Mouse (Mus musculus) spleen, postnatal 4 days (tissue): ENCODE data around the gene Scaf8.
"Not testable (repeated sequence)": the region's sequence is repeated elsewhere in the genome, so short reads cannot be mapped to it uniquely, and the experiment has no call there.

ENCODE experiments used
- DNase-seq, 2 experiments: peaks; one replicate each; pipeline ENCODE4 v3.0.0; 2022; ENCODE audit warnings: low spot score in 2 of 2

Scaf8 gene

DNA sequence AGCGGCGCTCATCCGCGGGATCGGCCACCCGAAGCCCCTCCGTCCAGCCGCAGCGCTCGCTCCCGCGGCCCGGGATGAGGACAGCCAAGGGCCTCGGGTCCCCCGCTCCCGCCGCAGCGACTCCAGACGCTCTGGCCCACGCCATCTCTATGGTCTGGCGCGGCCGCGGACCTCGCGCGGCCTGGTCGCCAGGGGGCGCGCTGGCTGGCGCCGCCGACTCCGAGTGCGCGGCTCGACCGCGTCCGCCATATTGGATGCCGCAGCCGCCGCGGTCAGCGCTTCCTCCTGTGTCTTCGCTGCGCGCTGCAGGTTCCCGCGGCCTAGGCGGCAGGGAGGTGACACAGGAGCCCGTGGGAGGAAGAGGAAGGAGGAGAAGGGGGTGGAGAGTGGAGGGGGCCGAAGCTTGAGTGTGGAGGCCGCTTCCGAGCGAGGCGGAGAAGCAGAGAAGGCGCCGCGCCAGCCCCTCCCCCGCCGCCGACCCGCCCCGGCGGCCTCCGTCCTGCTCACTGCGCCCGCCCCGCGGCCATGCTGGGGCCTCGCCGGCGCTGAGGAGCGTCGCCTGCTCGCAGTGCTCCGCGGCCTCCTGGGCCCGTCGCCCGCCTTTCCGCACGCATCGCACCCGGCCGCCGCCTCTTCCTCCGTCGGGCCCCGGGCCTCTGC is at the start of gene Scaf8:
Gene Scaf8, plus strand, starts transcription at position 253 of the 660 bp plus-strand sequence.
- DNase-seq: peak; percentile 91 to 98

DNA sequence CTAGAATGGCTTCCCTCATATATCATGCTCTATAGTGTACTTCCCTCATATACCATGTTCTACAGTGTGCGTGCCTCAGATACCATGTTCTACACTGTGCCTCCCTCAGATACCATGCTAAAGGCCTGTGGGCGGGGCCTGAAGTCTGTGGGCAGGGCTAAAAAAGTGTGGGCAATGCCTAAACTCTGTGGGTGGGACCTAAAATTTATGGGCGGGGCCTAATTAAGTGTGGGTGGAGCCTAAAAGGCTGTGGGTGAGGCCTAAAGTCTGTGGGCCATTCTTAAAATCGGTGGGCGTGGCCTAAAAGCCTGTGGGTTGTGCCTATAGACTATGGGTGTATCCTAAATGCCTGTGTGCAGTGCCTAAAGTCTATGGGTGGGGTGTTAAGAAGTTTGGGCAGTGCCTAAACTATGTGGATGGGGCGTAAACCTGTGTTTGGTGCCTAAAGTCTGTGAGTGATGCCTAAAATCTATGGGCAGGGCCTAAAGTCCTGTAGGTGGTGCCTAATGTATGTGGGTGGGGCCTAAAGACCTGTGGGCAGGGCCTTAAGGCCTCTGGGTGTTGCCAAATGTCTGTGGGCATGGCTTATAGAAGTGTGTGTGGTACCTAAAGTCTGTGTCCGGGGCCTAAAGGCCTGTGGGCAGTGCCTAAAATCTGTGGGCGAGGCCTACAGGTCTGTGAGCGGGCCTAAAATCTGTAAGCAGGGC is 39.5 kb upstream of the Scaf8 start:
- no peak for DNase-seq

DNA sequence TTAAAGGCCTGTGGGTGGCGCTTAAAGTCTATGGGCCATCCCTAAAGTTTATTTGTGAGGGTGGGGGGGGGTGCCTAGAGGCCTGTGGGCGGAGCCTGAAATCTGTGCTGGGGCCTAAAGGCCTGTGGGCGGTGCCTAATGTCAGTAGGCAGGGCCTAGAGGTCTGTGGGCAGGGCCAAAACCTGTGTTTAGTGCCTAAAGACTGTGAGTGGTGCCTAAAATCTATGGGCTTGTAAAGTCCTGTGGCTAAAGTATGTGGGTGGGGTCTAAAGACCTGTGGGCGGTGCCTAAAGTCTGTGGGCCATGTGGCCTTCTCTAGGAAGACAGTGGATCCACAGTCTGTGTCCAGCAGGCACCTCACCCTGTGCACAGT is 38.9 kb upstream of the Scaf8 start:
- no peak for DNase-seq

DNA sequence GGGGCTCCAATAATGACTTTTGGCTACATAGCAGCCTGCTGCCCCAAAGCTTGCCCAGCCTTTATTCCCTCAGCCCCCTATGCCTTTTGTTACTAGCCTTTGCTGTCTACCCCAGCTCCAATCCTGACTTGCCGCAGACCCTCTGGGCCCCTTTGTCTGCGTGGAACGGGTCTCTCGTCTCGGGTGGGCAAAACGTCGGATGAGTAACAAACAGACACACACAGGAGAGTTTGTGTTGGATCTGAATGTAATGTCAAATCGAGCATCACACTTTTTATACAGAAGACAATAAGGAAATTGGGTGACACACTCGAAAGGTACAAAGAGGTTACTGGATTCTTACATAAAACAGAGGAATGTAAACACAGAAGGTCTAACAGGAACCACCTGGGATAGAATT is 36.8 kb upstream of the Scaf8 start:
- DNase-seq: not testable (repeated sequence)

DNA sequence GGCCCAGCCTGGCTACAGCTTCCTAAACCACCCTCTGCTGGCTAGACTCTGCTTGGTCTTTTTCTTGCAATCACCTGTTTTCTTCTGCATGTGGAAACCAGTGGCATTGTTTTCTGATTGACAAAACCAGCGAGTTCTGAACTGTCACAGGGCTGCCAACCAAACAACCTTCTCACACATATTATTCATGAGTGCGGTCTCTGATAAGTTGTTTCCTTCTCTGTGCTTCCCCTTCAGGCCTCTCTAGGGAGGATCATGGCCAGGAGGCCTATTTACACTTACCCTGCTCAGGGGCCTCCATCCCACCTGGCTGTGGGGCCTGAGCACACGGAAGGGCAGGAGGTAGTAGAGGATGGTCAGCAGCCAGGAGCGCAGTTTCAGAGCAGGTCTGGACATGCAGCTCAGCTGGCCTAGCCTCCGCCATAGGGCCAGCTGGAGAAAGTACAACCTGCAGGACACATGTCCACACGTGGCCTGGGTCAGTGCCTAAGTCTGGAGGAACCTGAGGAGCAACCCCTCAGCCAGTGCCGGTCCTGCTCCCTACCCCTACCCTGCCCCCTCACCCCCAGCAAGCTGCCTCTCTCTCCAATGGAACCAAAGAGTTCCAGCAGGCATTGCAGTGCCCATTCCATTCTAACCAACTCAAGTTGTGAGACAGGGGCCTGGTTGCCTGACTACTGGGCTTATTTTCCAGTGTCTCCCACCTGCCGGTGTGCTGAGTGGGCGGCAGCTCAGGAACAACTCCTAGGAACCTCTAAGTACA is 34.0 kb upstream of the Scaf8 start:
- DNase-seq: not testable (repeated sequence)

DNA sequence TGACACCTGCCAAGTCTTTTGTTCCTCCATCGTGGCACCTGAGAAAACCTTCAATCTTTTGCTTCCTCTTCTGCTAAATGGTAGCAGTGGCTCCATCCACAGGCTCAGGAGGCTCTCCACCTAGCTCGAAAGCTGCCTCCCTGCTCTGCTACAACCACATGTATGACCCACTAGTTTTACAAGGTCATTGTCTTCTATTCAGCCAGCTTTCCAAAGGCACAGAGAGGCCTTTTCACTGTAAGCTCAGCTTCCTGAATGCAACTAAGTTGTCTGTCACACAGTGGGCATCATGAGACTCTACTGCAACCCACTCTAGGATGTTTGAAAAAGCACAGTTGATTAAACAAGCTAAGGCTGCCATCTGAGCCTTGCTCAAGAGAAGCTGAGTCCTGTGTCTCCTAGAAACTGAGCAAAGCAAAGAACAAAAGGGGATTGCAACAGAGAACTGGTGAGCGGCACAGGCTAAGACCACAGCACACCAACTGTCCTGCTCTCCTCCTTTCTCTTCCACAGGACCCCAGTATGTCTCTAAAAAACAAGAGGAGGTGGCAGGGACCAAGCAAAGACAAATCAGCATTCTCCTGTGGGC is 33.2 kb upstream of the Scaf8 start:
- DNase-seq: peak; percentile 56 to 89

DNA sequence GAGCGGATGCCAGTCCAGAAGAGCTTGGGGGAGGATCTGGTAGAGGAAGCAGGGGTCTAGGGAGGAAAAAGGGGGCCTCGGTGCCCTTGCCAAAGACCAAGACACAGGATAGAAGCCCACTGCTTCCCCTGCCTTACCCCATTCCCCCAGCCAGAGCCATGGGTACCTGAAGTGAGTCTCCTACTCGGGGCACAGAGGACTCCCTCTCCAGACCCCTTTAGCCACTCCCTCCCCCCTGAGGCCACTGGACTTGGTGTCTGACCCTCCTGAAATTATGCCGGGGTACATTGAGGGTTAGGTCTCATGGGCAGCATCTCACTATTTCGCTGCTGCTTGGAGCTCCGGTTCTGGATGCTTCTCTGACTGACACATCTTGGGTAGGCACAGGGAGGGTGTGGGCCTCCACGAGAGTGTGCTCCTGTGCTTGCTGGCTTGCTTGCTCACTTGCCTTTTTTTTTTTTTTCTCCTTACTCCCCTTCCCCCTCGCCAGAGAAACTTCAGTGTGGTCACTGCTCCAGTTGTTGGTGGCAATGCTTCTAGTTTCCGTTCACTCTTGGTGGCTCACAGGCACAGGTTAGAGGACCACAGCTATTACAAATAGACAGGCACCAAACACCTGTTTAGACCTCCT is 32.5 kb upstream of the Scaf8 start:
- peak; percentile 50 to 79 for DNase-seq

DNA sequence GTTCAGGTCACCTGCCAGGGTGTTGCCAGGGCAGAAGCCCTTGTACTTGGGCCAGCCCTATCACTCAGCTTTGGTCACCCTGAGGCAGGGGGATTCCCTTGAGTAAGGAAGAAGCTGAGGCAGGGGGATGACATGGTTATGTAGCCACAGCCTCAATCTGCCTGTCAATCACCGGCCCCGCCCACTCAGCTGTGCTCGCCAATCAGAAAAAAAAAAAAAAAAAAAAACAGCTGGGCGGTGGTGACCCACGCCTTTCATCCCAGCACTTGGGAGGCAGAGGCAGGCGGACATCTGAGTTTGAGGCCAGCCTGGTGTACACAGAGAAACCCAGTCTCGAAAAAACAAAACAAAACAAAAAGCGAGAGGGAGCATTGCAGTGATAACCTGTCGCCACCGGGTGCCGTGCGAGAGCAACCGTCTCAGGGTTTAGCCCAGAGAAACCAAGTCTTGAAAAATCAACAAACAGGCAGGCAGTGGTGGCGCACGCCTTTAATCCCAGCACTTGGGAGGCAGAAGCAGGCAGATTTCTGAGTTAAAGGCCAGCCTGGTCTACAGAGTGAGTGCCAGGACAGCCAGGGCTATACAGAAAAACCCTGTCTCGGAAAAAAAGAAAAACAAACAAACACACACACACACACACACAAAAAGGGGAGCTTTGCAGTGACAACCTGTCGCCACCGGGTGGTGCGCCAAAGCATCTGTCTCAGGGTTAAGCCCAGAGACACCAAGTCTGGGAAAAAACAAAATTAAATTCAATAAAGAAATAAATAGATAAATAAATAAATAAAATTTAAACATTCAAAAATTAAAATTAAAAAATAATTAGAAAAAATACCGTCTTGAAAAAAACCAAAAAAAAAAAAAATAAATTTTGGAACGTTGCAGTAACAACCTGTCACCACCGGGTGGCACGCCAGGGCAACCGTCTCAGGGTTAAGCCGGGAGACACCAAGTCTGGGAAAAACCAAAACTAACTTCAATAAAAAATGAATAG is 31.7 kb upstream of the Scaf8 start:
- DNase-seq: peak; percentile 60 to 80

DNA sequence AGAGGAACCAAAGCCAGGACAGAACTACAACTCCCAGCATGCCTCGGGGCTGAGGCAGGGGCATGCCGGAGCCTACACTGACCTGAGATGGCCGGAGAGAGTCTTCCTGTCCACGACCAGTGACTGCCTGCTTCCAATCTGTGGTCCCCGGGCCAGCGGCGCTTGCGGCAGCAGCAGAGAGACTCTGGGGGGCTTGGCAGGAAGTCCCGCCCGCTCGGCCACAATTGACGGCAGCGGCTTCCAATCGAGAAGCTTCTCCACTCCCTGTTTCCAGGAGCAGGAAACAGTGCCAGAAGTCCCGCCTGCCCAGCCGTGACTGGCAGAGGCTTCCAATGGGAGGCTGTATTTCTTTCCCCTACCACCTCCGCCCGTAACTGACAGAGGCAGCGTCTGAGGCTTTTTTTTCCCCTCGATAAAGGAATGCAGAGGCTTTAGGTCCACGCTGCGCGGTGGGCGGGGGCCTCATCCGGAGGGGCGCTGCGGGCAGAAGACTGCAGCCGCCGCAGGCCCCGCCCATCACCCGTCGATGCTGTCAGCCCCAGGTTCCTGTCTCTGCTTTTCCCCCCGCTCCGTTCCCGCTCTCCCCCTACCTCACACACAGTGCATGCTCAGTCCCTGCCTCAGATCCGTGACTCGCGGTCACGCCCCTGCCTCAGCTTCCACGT is 30.8 kb upstream of the Scaf8 start:
- DNase-seq: peak; percentile 88 to 94

DNA sequence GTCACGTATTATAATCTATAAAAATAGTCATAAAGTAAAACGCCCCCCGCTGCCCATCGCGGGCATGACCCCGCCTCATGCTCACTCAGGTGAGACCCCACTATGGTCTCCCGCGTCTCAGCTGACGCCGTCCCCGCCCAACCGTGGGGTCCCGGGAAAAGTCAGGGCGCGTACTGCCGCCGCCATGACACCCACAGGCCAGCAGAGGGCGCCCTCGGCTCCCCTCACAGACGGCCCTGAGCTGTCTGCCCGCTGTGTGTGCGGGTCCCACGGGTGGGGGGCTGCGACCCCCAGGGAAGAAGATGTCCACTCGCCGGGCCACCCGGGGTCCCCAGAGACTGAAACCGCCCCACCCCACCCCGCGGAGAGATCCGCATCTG is 30.2 kb upstream of the Scaf8 start:
- DNase-seq: peak; percentile 73 to 92

DNA sequence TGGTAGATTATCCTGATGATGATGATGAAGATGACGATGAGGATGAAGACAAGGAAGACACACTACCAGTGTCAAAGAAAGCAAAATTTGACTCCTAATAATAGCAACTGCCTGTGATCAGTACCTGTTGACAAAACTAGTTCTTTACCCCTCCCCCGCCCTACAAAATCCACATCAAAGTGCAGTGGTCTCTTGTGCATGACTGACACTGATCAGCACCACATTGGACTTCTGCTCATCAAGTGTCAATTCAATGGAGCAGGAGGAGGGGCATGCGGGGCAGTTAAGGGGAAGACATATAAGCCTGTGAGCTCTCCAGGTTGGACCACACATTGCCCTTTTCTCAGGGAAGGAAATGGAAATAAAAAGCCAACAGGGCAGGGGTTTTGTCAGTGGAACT is 29.6 kb upstream of the Scaf8 start:
- no peak for DNase-seq

DNA sequence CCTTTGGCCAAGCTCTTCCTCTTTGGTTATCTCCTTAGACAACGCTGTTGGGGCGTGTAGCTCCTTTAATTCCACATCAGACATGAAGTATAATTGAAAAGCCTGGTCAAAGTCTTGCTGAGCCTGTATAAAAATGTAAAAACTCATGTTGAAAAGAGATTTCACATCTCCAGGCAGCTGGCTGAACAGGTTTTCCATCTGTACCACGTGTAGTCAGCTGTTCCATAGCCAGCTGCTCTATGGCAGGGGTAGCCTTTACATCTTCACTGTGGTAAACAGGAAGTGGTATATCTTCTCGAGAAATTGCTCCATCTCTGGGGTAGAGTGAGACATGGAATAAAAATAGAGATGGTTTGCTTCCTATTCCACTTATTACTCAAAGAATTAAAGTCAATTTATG is 22.1 kb upstream of the Scaf8 start:
- DNase-seq: no peak

DNA sequence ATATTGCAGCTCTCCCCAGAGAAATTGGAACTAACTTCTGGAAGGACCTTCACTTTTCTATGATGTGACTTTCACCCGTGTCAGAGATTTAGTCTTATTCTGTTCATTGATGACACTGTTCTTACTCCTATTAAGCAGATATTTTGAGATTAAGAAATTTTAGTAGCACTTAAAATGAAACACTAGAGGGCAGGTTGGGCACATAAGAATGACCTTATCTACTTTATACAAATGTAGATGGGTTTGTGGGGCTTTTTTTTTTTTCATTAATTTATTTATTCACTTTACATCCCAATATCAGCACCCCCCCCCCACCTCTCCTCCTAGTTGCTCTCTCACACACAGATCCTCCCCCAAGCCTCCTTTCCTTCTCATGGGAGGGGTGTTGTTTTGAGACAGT is 15.5 kb upstream of the Scaf8 start:
- not testable (repeated sequence) for DNase-seq

DNA sequence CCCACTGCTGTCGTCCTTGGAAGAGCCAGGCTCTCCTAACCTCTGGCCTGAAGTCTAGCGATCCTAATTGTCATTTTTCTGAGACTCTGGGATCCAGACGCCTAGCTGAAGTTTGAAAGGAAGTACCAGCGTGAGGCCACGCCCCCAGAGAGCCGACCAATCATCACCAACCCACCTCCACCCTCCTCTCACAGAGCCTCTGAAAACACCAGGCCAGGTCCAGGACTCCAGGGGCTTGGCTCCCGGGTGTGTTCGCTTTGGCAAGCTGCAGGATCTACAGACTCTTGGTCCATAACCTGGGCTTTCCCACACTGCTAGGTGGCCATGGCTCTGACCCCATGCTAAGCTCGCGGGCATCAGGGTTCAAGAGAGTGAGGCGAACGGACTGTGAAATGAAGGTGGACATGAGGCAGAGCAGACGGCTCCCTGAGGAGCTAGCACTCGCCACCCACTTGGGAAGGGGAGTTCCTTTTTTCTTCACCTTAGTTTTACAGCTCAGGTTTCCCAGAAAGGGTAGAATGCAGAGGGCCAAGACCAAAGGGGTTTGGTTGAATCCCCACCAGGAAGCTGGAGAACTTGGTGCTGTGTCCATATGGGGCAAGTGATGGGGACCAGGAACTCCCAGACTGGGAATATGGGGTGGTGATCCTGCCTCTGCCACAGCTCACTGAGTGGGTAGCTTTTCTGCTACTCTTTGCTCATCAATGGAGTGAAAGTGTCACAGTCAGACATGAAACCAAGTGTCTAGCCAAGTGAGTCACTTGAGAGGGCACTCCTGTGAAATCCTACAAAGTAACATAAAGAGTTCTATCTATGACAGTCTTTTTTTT is 12.2 kb upstream of the Scaf8 start:
- DNase-seq: peak; percentile 72 to 83

DNA sequence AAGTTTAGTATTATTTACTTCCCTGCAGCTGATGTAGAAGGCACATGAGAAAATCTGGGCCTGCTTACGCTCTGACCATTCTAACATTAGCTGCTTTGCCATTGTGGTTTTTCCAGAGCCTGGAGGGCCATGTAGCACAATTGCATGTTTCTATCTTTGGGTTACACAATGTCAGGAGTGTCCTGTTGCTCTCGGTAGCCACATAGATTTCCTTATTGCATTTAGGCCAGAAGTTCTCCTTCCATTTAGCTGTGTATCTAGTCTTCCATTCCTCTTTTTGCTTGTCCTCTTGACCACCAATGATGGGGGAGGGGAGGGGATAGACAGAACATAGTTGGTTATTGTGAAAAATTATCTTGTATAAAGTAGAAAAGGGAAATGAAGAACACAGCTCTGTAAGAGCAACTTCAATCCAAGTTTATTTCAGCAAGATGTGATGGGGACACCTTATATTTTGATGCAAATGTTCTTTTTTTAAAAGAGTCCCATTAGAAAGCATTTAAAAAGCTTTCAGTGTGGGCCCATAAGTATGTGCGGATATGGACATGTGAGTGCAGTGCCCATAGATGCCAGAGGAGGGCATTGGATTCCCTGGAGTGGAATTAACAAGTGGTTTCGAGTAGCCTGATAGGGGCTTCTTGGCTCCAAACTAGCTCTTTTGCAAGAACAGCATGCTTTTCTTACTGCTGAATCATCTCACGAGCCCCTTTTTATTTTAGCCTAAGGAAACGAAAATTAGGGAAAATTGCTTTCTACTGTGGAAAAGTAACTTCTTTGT is 10.4 kb upstream of the Scaf8 start:
- DNase-seq: no peak

DNA sequence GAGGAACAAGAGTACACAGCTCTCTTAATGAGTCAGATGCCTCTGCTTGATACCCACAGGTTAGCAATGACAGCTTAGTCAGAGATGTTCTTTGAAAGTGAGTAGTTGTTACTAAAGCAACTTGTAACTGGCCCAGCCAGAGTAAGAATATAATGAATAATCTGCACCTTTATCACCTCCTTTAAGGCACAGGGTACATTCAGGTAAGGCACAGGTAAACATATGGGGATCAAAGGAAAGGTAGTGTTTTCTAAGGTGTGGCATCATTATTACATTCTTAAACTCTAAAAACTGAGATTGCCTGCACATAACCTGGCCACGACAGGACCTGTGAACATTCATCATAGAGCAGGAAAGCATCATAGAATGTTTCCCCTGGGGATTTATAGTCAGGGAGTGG is 9.8 kb upstream of the Scaf8 start:
- no peak for DNase-seq

DNA sequence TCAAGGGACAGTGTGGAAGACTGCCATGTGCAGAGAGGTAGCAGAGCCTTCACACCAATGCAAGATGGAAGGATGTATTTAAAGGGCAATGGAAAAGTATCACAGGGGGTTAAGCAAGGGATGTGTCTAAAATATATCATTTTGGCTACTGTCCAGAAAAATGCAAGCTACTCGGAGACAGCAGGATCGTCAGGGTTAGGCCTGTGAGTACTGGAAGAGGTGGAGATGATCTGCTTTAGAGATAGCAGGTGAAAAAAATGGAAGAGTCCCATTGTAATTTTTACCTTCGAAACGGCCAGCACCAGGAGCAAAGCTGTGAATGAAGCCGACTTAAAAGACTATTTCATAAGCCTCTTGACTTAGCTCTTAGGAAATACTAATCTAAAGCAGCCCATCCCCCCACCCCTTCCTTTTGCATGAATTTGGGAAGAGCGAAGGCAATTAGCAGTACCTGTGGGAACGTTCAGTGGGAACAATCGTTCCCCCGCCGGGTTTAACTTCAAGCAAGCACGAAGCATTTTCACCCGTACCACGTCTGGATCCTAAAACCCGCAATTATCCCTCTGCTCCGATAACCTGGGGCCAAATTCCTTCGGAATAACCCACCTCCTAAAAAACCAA is 925 bp upstream of the Scaf8 start:
- DNase-seq: no peak

DNA sequence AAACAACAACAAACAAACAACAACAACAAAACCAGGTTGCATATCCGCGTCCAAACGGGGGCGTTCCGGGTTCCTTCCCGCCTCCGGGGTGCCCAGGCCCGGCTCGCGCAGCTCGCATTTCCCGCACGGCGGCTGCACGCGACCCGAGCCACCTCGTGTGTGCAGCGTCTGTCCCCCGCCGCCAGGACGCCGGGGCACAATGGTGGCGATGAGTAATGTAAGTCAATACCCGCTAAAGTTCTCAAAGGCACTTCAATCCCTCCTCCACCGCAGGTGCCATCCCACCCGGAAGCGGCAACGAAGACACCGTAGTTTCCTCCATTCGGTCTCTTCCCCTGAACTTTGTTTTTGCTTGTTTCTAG is 433 bp upstream of the Scaf8 start:
- DNase-seq: peak; percentile 68 to 85
